Mouse (Mus musculus): ENCODE measurements around the gene Ap1s3.
"Not testable (repeated sequence)": the region's sequence is repeated elsewhere in the genome, so short reads cannot be mapped to it uniquely, and the experiment has no call there.

The Ap1s3 gene

GRCm38 (mm10) chr1:79659598-79659997 is 12.2 kb downstream of the Ap1s3 start:
- no peak for DNase-seq

- DNase-seq, result no peak
Observed at GRCm38 (mm10) chr1:79657411-79657810, 14.4 kb downstream of the Ap1s3 start.

- DNase-seq, result no peak
Observed at GRCm38 (mm10) chr1:79655819-79656555, 15.8 kb downstream of the Ap1s3 start.

GRCm38 (mm10) chr1:79654948-79655347 is 16.8 kb downstream of the Ap1s3 start:
- peak in 1 of 2 experiments; percentile 48 for DNase-seq

GRCm38 (mm10) chr1:79643411-79644110 is 28.2 kb downstream of the Ap1s3 start:
- DNase-seq, result no peak

GRCm38 (mm10) chr1:79642680-79643079 is 29.1 kb downstream of the Ap1s3 start:
- DNase-seq, result no peak

GRCm38 (mm10) chr1:79641355-79641754 is 30.4 kb downstream of the Ap1s3 start:
- no peak for DNase-seq

- peak; percentile 52 to 59 for DNase-seq
Observed at GRCm38 (mm10) chr1:79640151-79640550, 31.6 kb downstream of the Ap1s3 start.

GRCm38 (mm10) chr1:79639683-79640082 is 32.1 kb downstream of the Ap1s3 start:
- no peak for DNase-seq

- DNase-seq, result no peak
Observed at GRCm38 (mm10) chr1:79639107-79639506, 32.7 kb downstream of the Ap1s3 start.

- DNase-seq, result peak; percentile 9 to 56
Observed at GRCm38 (mm10) chr1:79637768-79638167, 34.0 kb downstream of the Ap1s3 start.

GRCm38 (mm10) chr1:79631521-79631920 is 40.3 kb downstream of the Ap1s3 start:
- DNase-seq, result no peak

- no peak for DNase-seq
Observed at GRCm38 (mm10) chr1:79629726-79630125, 42.0 kb downstream of the Ap1s3 start.

- DNase-seq, result peak; percentile 25 to 38
Observed at GRCm38 (mm10) chr1:79626140-79626539, 45.6 kb downstream of the Ap1s3 start.

GRCm38 (mm10) chr1:79619434-79619833 is 52.3 kb downstream of the Ap1s3 start:
- DNase-seq, result no peak

GRCm38 (mm10) chr1:79616492-79616891 is 55.3 kb downstream of the Ap1s3 start:
- no peak for DNase-seq

- DNase-seq, result no peak
Observed at GRCm38 (mm10) chr1:79614456-79614855, 57.3 kb downstream of the Ap1s3 start.

GRCm38 (mm10) chr1:79611271-79611670 is 60.5 kb downstream of the Ap1s3 start:
- DNase-seq, result not testable (repeated sequence)

- not testable (repeated sequence) for DNase-seq
Observed at GRCm38 (mm10) chr1:79608856-79609255, 62.9 kb downstream of the Ap1s3 start.

GRCm38 (mm10) chr1:79602500-79602899 is 69.3 kb downstream of the Ap1s3 start:
- no peak for DNase-seq

- DNase-seq, result no peak
Observed at GRCm38 (mm10) chr1:79598385-79599178, 73.2 kb downstream of the Ap1s3 start.

GRCm38 (mm10) chr1:79592721-79593277 is 79.0 kb downstream of the Ap1s3 start:
- no peak for DNase-seq

GRCm38 (mm10) chr1:79591091-79591490 is 80.7 kb downstream of the Ap1s3 start:
- no peak for DNase-seq

Data from lung, postnatal 4 days (tissue).